In genomic region chr15:93787361-93787760, GRCm38 (mm10) we compare ENCODE assay signal across 28 mouse cellular contexts.
"Had no signal": no experiment of that assay in that cellular context is flagged by ENCODE, and none has a peak within 500 bp of the region (broad histone marks: within the 10 kb centered on the region; RNA-seq: fewer than 3 reads in every experiment).

No protein-coding gene starts in this region.

- H3K4me2 ChIP-seq: heart, embryonic 12.5 days; hindbrain, embryonic 12.5 days; hindbrain, embryonic 14.5 days; kidney, embryonic 15.5 days; liver, embryonic 11.5 days; liver, embryonic 13.5 days; liver, embryonic 15.5 days had no signal

- H3K27me3 ChIP-seq: heart, embryonic 12.5 days; hindbrain, embryonic 12.5 days; kidney, embryonic 15.5 days; liver, embryonic 13.5 days; liver, embryonic 15.5 days had no signal

- ATAC-seq: hindbrain, embryonic 16.5 days; intestine, embryonic 16.5 days; liver, postnatal 0 days had no signal

- H3K4me1 ChIP-seq: hindbrain, embryonic 12.5 days; liver, embryonic 13.5 days; liver, embryonic 15.5 days had no signal

- DNase-seq: gastrocnemius, adult 2 months; gastrocnemius, postnatal 10 days; gastrocnemius, postnatal 25 days; heart, adult 11 months; heart, adult 2 months; heart, postnatal 10 days; heart, postnatal 4 days; kidney, adult 11 months; kidney, adult 2 months; kidney, adult 9 months; kidney, postnatal 14 days; kidney, postnatal 36 days; layer of hippocampus, adult 9-11 months; layer of hippocampus, postnatal 36 days; left cerebral cortex, postnatal 4 days; liver; liver, embryonic 13.5 days; liver, postnatal 0 days had no signal

- H3K9ac ChIP-seq: heart, embryonic 12.5 days; hindbrain, embryonic 12.5 days; hindbrain, embryonic 14.5 days; kidney, embryonic 15.5 days; liver, embryonic 13.5 days; liver, embryonic 15.5 days; liver, postnatal 0 days had no signal

- H3K4me3 ChIP-seq: gastrocnemius, adult 2 months; heart, adult 2 months; heart, embryonic 12.5 days; hindbrain, embryonic 10.5 days; hindbrain, embryonic 12.5 days; kidney, embryonic 15.5 days; liver, embryonic 13.5 days; liver, embryonic 15.5 days had no signal

- H3K27ac ChIP-seq: gastrocnemius, adult 2 months; heart, adult 2 months; hindbrain, embryonic 10.5 days; hindbrain, embryonic 12.5 days; hindbrain, embryonic 14.5 days; kidney, embryonic 15.5 days; kidney, postnatal 0 days; liver, embryonic 13.5 days; liver, embryonic 15.5 days had no signal

- H3K9me3 ChIP-seq: heart, embryonic 12.5 days; hindbrain, embryonic 10.5 days; hindbrain, embryonic 12.5 days; kidney, embryonic 15.5 days; liver, embryonic 13.5 days; liver, embryonic 15.5 days had no signal

- H3K36me3 ChIP-seq: heart, embryonic 12.5 days; hindbrain, embryonic 10.5 days; hindbrain, embryonic 12.5 days; kidney, embryonic 15.5 days; liver, embryonic 13.5 days; liver, embryonic 15.5 days had no signal
